Mouse (Mus musculus): ENCODE results near the gene Omt2b.

DNA sequence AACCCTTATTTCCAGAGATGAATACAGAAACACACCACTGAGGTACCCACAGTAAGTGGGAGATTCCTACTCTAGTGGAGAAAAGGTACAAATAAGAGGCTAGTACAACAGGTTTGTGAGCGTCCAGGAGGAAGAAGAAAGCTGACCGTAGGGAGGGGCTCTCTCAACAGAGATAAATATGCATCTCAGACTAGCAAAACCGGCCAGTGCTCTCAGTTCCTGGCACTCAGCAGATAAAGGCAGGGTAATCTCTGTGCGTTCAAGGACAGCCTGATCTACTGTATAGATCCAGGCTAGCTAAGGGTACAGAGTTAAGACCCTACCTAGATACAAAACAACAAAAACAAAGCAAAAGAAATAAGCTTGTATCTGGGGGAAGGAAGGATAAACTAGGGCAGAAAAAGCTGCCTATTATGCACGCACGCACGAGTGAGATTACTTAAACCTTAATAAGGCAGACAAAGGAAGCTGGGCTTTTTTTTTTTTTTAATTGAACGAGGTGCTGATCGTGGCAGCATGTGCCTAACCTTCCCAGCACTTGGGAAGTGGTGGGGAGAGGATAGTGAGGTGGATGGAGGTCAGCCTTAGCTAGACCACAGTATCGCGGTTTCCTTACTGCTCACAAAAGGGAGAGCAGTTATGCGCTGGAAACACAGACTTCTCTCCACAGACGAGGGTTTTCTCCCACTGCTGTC is 38.6 kb downstream of the Omt2b start:
- TF ChIP-seq USF1 (IDR thresholded peaks at IDR 0.05; ENCODE audit: low read depth): no peak
- no peak for TF ChIP-seq CTCF (IDR thresholded peaks at IDR 0.05; ENCODE audit: control insufficient read depth, insufficient read depth, insufficient read length)
- no peak for TF ChIP-seq MAX (IDR thresholded peaks at IDR 0.05)
- no peak for TF ChIP-seq CEBPB (IDR thresholded peaks at IDR 0.05; ENCODE audit: low read depth)
- TF ChIP-seq FOSL1 (IDR thresholded peaks at IDR 0.05; ENCODE audit: insufficient read depth, low read length, poor library complexity, severe bottlenecking): no peak

Measured in C2C12 (cell line).